Mouse (Mus musculus): ENCODE data around the gene Cyp2s1. TPM values are rescaled to one million over a fixed set of nuclear protein-coding genes. Genes with fewer than 3 reads are reported as not detected.

Cyp2s1 gene
- under 1 TPM; 0.13 to 0.16 TPM for total RNA-seq (2021)
- long read RNA-seq, experiment 1, partial matches to known transcripts, result 1 of 1 reads
- long read RNA-seq, experiment 1, other reads (novel, unspliced or antisense), result 0 of 1 reads
- long read RNA-seq, experiment 2, result 0 reads

DNA sequence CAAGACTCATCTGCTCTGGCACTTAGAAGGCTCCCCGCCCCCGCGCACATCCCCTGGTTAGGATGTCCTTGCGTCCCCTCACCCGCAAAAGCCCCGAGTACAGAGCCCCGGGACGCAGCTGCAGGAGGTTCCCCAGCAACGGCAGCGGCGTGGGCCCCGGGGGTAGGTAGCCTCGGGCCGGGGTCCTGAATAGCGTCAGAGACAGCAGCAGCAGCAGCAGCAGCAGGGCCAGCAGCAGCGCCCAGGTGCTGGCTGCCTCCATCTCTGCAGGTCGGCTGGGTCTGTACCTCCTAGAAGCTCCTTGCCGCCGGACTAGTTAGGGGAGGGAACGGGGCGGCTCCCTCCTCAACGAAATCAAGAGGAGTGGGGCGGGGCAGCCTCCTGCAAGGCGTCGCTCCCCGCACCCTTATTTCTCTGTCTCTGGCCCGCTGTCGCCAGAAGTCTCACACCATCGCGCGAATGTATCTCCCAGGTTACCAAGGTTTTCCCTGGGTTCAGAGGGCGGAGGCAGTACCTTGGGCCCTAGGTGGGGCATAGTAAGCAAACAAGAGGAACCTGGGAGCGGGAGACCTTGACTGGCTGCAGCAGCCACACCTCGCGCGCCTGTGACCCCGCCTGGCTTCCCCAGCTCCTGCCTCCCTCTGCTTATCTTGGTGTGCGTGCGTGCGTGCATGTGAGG lies at the start of gene Cyp2s1:
Gene Cyp2s1, minus strand, starts transcription at position 673 of the 679 bp plus-strand sequence.
- no peak for DNase-seq

DNA sequence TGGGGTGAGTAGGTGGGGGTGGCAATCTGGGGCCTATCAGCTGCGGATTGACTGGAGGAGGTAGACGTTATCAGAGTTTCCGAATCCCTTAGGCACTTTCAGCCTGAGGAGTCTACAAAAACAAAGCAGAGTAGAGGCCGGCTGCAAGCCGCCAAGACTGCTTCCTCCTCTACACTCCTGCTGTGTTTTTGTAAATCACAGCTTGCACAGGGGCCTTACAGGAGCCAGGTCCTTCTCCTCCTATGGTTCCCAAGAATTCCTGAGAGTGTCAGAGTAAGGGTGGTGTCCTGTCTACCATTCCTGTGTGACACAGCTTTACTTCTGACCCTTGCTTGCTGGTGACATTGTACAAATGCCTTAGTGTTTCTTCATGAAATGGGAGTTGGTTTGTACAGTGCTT lies 48.1 kb upstream of the Cyp2s1 start:
- no peak for DNase-seq

DNA sequence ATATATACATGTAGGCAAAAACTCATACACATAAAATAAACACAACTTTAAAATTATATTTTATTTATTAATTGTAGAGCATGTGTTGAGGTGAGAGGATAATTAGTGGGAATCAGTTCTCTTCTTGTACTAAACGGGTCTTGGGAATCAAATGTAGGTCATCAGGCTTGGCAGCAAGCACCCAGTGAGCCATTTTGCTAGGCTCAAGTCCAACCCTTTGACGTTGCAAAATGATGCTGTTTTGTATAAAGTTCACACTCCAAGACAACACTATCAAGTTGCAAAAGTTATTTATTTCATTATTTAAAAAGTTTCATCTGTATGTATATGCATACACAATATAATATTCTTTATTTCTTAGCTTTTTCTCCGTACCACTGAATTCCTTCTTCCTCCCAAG lies 47.0 kb upstream of the Cyp2s1 start:
- no peak for DNase-seq

DNA sequence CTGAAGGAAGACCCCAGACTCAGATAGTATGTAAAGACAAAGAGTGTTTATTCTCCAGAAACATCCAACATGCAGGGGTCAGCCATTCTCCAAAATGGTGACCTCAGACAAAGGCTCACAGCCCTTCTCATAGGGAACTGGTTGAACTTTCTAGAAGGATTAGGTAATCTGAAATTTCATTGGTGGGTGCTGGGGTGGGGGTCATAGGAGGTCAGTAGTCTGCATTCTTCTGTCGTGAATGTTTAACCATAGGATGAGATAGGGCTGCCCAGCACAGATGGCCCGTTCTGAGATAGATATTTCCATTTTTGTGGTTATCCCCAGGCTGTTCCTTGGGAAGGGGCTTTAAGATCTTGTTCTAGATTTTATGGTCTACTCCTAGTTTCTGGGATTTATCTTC lies 45.7 kb upstream of the Cyp2s1 start:
- DNase-seq, result no peak

DNA sequence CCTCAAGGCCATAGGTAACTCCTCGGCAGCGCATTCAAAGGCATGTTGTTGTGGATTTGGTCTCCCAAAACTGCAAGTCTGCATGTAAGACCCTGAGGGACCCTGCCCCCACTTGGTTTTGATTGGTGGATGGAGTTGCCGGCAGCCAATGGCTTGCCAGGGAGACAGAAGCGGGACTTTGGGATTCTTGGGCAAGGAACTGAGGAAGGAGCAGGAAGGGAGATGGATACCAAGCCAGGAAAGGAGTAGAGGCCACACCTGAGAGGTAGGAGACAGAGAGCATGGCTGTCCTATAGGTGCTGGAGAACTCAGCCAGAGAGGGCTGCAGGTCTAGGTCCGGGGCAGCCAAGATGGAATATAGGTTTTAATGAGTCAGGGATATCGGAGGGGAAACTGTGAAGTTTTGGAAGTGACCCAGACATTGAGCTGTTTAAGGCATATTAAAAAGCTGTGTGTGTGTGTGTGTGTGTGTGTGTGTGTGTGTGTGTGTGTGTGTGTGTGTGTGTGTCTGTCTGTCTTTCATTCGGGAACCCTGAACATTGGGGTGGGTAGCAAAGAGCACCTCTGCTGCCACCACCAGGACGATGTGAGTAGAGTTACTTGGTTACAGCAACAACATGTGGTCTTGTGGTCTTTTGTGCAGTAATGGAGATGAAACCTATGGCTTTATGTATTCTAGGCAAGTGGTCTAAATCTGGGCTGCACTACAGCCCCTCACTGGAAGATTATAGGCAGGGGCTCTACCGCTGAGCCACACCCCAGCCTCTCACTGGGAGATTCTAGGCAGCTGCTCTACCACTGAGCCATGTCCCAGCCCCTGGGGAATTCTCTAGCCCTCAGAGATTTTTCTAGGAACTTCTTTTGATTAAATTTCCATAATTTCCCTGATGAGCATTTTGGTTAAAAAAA lies 43.5 kb upstream of the Cyp2s1 start:
- DNase-seq, result no peak

DNA sequence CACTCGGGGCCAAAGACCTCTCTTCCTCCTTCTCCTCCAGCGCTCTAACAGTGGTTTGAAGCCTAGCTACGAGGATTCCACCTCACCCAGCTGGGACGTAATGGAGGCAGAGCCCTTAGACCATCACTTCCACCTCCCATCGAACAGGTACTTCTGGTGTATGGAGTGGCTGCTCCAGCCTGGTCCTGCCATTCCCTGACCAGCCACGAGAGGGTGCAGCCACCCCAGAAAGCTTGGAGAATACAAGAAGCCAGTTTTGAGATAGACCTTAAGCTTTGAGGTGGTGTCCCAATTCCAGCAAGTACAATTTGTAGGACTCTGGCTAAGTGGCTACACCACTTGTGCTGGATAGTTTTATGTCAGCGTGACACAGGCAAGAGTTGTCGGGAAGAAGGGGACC lies 38.4 kb upstream of the Cyp2s1 start:
- DNase-seq, result no peak

DNA sequence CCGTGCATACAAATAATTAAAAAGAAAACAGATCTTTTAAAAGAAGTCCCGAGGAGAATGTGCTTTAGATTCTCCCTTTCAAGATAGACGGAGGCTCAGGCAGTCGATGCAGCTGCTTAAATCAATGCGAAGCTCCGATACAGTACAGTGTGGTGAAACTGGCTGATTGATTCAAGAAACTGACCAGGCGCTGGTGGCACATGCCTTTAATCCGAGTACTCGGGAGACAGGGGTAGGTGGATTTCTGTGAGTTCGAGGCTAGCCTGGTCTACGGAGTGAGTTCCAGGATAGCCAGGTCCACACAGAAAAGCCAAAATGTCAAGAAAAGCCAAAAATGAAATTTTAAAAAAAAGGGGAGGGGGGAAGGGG lies 31.7 kb upstream of the Cyp2s1 start:
- DNase-seq, result no peak

DNA sequence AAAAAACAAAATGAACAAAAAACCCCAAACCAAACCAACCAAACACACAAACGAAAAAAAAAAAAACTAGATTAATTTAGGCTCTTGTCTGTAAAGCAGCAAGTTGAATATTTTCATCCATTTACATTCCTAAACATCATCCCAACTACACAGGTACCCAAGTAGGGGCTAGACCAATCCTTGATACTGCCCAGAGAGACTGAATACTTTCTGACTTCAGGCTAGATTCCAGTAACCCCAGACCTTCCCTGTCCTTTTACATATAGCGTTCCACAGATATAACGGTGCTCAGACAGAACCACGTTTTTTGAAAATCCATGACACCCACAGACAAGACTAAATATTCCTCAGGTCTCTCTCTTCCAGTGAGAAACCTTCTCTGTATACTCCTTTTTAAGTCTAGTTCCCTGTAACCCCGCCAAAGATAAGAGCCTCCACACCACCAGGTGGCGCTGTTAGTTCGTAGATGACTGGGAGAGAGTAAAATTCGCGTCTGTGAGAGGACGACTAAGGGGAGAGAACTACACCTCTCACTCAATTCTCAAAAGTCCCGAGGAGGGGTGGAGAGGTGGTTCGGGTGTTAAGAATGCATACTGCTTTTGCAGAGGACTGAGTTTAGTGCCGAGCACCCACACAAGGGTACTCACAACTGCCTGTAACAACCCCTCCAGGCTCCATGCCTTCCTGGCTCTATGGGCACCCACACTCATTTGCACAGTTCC lies 31.2 kb upstream of the Cyp2s1 start:
- DNase-seq, result peak; percentile 61

DNA sequence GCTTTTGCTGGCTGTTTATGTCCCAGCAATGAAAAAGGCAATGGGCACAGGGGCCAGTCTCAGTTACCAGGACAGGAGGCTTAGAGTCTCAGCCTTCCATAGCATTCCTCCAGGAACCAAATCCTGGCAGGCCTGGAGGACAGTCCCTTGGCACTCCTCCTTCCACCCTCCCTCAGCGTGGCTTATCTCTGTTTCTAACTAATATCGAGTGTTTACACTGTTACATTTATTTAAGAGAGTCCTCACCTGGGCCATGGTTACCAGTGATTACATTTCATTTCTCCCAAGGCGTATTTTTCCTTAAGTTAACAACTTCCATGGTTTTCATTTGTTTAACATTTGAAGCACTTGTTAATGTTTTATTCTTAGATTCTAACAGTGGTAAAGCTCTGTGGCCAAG lies 28.2 kb upstream of the Cyp2s1 start:
- no peak for DNase-seq

DNA sequence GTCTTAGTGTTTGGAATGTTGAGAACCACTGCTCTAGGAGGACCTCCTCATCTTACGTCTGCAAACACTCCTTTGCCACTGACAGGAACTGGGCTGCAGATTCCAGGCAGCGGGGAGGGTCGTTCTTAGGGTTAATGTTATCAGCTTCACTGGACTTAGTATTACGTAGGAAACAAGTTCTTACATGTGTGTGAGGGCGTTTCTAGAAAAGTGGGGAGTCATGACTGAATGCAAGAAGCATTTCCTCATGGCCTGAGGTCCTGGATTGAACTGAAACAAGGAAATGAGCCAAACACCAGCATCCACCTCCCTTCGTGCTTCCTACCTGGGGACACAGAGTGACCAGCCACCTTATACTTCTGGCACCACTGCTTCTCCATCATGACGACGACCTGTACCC lies 27.7 kb upstream of the Cyp2s1 start:
- no peak for DNase-seq

DNA sequence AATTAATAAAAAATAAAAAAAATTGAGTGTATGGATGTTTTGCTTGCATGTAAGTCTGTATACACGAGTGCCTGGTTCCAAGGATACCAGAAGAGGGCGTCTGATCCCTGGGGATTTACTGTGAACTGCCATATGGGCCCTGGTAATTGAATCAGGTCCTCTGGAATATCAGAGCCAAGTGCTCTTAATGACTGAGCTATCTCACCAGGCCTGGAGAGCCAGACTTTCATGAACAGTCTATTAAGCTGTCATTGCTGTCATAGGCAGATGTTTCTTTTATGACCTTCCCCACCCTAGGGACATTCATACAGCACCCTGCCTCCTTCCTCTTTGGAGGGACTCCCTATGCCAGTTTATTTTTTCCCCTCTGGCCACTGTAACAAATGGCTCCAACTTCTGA lies 26.8 kb upstream of the Cyp2s1 start:
- no peak for DNase-seq

DNA sequence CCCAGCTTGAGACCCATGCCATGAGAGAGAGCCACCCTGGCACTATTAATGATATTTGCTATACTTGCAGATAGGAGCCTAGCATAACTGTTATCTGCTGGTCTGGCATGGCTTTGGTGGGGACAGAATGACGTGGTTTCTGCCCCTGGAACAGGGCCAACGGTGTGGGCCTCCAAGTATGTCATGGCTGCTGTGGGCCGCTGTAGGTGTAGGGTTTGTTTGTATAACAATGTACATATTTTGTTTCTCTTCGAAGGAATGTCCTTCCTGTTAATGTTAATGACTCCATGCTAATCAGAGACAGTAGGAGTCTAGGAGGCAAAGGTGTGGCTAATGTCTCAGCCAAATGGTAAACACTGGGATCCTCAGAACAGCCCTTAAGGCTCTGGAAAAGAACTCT lies 24.2 kb upstream of the Cyp2s1 start:
- no peak for DNase-seq

DNA sequence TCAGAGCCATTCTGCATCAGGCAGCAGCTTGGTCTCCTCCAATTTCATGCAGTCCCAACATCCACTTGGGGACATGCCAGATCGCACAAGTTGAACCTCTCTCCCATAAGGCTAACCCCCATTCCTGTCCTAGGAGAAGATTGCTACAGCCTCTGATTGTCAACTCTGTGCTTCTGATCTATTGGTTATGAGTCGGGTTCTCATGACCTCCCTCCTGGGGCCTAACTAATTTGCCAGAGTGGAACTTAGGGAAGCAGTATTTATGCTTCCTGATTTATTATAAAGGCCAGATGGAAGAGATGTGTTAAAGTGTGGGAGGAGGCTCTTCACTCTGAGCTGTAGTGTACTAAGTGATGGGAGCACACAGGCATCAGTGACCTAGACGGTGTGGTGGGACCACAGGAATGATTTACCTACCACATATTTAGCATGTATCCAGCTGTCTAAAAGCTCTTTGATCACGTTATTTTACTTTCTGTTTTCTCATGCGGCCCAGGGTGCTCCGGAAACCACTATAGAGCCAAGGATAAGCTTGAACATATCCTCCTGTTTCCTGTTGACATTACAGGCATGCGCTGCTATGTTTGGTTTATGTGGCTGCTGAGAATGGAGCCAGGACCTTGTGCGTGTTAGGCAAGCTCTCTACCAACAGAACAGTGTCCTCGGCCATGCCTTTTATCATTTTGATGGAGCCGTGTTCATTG lies 18.6 kb upstream of the Cyp2s1 start:
- no peak for DNase-seq

DNA sequence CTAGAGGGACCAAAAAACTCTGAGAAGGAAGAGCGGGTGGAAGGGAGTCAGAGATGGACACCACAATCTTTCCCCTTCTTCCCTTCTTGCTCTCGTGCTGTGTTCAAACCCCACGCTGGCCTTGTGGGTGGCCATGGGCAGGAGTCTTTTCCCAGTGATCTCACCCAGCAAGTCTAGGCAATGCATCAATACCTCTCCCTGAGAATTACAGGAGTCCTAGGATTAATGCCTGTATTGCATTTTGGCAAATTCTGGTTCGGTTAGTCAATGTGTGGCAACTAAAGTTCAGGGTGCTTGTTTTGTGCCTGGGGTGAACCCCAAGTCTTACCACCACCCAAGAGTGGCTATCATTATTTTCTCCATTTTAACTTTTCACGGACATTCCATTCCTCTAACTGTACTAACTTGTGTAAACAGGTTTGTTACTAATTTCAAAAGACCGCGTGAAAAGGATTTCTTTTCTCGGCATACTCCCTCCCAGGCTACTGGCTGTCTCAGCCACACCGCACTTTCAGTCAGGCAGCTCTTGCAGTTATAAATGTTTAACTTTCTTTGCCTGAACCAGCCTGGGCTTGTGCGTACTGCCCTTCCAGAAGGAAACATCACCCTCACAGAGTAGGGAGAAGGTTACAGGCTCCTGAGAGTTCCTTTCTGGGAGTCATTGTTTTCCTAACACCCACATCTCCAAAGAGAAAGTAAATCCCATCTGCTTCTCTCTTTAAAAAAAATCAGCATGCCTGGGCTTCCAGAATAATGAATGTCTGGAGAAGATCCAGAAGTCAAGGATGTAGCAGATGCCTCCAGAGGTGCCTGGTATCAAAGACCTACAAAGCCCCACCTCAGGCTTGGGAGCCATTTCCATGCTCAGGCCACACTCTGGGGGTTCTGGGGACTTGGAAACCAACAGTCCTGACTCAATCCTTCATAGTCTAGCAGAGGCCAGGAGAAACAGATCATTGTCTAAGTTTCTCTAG lies 15.1 kb upstream of the Cyp2s1 start:
- no peak for DNase-seq

DNA sequence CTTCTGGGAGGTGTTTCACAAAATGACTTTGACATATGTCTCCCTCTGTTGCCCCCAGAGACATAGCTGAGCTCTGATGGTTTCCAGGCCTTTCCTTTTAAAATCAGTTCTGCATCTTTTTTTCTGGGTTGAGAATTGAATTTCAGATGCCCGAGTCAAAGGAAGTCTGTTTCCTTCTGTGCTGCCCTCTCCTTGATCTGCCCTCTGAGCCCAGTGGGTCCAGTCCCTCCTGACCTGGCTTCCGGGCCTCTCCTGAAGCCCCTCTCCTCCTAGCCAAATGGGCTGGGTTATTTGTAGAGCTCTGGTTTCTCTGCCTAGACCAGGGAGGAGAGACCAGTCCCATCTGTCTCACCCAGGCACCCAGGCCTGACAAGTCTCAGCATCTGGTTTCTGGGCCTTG lies 13.5 kb upstream of the Cyp2s1 start:
- DNase-seq, result no peak

DNA sequence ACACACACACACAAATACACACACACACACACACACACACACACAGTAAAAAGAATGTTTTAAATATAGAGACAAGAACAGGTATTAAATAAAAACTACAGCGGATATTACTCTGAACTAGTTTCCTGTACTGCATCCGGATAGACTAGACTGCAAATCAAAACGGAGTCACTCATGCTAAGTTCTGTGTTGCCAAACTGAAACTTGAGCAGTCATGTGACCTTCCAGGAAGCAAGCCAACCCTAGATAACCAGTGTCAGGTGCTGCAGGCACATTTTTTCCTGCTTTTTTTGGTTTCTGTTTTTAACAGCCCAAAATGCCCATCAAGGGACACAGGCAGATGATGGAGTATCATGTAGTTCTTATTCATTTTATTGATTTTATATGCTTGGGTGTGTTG lies 10.5 kb upstream of the Cyp2s1 start:
- DNase-seq, result no peak

DNA sequence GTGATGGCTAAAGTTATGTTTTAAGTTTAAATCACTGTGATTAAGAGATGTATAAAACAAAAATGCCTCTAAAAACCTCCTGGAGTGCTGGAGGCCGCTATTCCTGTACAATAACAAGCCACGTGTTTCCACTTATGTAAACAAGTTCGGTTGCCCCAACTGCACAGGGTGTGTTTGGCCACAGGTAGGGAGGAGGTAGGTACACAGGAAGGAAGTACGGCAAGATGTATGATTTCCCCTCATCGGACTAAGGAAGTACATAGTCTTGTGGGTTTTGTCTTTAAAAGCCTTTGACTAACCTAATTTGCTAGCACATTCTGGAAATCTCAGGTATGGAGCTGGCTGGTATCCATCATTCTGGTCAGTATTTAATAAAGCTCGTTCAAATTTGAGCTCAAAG lies 9.3 kb upstream of the Cyp2s1 start:
- DNase-seq, result no peak

DNA sequence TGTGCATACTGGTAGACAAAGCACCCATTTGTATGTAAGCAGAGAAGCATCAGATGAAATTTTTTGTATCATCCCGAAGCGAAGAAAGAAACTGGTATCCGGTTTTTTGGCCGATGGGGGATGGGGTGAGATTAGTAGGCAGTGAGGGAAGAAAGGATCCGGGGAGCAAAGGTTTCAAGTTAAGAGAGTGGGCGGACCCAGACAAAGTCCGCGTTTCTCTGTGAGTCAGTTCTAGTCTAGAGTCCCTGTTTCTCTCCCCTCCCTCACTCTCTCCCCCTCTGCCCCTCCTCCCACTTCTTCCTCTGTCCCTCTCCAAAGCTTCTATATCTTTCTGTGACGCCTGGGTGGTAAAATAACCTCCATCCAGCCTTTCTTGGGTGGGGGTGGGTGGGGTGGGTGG lies 8.3 kb upstream of the Cyp2s1 start:
- DNase-seq, result no peak

DNA sequence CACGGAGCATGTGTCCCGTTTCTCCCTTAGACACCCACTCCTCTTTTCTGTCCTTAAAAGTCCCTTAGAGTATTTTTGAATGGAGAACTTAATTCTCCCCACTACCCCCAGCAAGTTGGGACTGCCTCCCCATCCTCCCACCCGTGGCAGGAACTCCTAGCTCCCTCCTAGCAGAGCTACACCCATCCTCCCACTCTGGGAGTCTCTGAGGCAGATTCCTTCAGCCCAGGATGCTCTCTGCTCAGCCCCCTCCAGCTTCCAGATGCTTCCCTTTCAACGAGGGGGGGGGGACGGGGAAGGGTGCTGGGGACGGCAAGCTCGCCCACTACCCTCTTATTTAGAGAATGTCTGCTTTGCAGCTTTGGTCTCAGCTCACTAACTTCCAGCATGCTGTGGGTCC lies 1.1 kb downstream of the Cyp2s1 start:
- DNase-seq, result no peak

DNA sequence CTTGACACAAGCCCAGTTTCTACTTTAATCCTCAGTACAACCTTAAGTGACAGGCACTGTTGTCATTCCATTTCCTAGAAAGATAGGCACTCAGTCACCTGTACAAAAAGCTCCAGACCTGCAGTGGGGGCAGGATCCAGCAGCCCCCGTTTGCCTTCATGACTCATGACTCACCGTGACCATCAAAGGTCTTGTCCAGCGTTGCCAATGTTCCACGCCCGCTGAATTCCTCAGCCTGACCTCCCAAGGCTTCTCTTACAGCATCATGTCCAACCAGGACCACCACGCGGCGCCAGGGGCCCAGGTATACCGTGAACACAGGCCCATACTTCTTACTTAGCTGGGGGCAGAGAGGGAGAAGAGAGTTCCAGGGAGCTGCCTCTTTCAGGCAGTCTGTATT lies 2.0 kb downstream of the Cyp2s1 start:
- no peak for DNase-seq

DNA sequence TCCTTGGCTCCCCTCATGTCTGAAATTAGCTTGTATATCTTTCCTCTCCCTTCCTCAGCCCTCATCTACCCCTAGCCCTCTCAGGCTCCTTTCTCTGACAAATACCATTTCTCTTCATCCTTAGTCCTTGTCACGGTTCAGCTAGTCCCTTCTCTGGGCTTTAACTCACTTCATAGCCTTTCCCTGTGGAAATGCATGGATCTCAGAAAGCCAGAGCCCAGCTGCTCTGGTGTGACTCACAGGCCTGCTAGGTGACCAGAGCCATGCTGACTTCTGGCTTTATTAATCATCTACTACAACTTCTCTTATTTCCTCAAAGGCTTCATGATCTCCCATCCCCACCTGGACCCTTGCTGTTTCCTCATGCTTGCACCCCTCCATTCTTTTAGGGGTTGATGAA lies 4.5 kb downstream of the Cyp2s1 start:
- no peak for DNase-seq
